ENCODE assay signal across 25 mouse cellular contexts in genomic region chr9:119547128-119547527, GRCm38 (mm10). TPM values are rescaled to one million over a fixed set of nuclear protein-coding genes. Genes with fewer than 3 reads are reported as not detected.
"Had no signal": no experiment of that assay in that cellular context is flagged by ENCODE, and none has a peak within 500 bp of the region (broad histone marks: within the 10 kb centered on the region; RNA-seq: fewer than 3 reads in every experiment).

No protein-coding gene starts in this region.

- H3K27ac ChIP-seq: gastrocnemius, adult 2 months; heart, embryonic 10.5 days; hindbrain, embryonic 10.5 days; hindbrain, embryonic 12.5 days; hindbrain, embryonic 14.5 days; intestine, embryonic 15.5 days; layer of hippocampus, adult 2 months; left cerebral cortex, adult 2 months; limb, embryonic 10.5 days; limb, embryonic 12.5 days; liver, embryonic 13.5 days; liver, embryonic 15.5 days had no signal

- H3K4me2 ChIP-seq: heart, embryonic 12.5 days; hindbrain, embryonic 12.5 days; hindbrain, embryonic 14.5 days; intestine, embryonic 15.5 days; limb, embryonic 12.5 days; liver, embryonic 11.5 days; liver, embryonic 13.5 days; liver, embryonic 15.5 days had no signal

- H3K4me3 ChIP-seq: gastrocnemius, adult 2 months; heart, embryonic 10.5 days; heart, embryonic 12.5 days; hindbrain, embryonic 10.5 days; hindbrain, embryonic 12.5 days; intestine, embryonic 15.5 days; layer of hippocampus, adult 2 months; left cerebral cortex, adult 2 months; limb, embryonic 10.5 days; limb, embryonic 12.5 days; liver, embryonic 13.5 days; liver, embryonic 15.5 days had no signal

- H3K27me3 ChIP-seq: heart, embryonic 12.5 days; intestine, embryonic 15.5 days; limb, embryonic 12.5 days; liver, embryonic 13.5 days; liver, embryonic 15.5 days had no signal

- DNase-seq: gastrocnemius, adult 2 months; gastrocnemius, postnatal 10 days; gastrocnemius, postnatal 25 days; heart, adult 18-20 months; heart, postnatal 10 days; heart, postnatal 4 days; kidney, postnatal 25 days; liver; liver, embryonic 13.5 days; liver, postnatal 0 days had no signal

- H3K36me3 ChIP-seq: hindbrain, embryonic 10.5 days; hindbrain, embryonic 12.5 days; intestine, embryonic 15.5 days; limb, embryonic 10.5 days; limb, embryonic 12.5 days; liver, embryonic 13.5 days; liver, embryonic 15.5 days had no signal

- H3K9me3 ChIP-seq: heart, embryonic 10.5 days; heart, embryonic 12.5 days; hindbrain, embryonic 10.5 days; hindbrain, embryonic 12.5 days; intestine, embryonic 15.5 days; limb, embryonic 10.5 days; limb, embryonic 12.5 days; liver, embryonic 13.5 days; liver, embryonic 15.5 days had no signal

- H3K4me1 ChIP-seq: heart, embryonic 10.5 days; heart, embryonic 12.5 days; hindbrain, embryonic 12.5 days; intestine, embryonic 15.5 days; limb, embryonic 12.5 days; liver, embryonic 13.5 days; liver, embryonic 15.5 days had no signal

- H3K9ac ChIP-seq: heart, embryonic 12.5 days; hindbrain, embryonic 12.5 days; hindbrain, embryonic 14.5 days; intestine, embryonic 15.5 days; limb, embryonic 12.5 days; liver, embryonic 13.5 days; liver, embryonic 15.5 days; liver, postnatal 0 days had no signal

- ATAC-seq: hindbrain, embryonic 16.5 days; inflammation-experienced regulatory T-cells, adult 6 months; intestine, embryonic 15.5 days; intestine, postnatal 0 days; liver, postnatal 0 days had no signal

RNA-seq across cellular contexts. Expression of gene Scn5a, which starts 31.7 kb away (rescaled TPM):
- polyA plus RNA-seq: inflammation-experienced regulatory T-cells, adult 6 months had no signal
